Mouse (Mus musculus) limb, embryonic 12.5 days (tissue): ENCODE measurements at regions not wholly inside any gene's neighbourhood (a gene's known extent, or its start where the extent isn't known, plus 50 kb on each side); places are given as distances from the start of the nearest gene placed in this dataset. TPM values are rescaled to one million over a fixed set of nuclear protein-coding genes. Genes with fewer than 3 reads are reported as not detected.
"Not testable (repeated sequence)": the region's sequence is repeated elsewhere in the genome, so short reads cannot be mapped to it uniquely, and the experiment has no call there.

Source experiments
- ATAC-seq: fragments of 200-750 bp; cut with Nextera tagmentation; 2 replicates; pipeline ENCODE4 v1.8.0; 2017; ENCODE audit warnings: low read depth, moderate TSS enrichment; ENCODE audit not compliant: insufficient number of reproducible peaks, insufficient read depth, low FRiP score, low TSS enrichment
- H3K27ac ChIP-seq: fragments of 300-500 bp; sonication (generic); 2 replicates; pipeline ENCODE4 v1.5.1; 2016; ENCODE audit warnings: mild to moderate bottlenecking, moderate library complexity
- H3K27me3 ChIP-seq: fragments of 300-500 bp; sonication (generic); 2 replicates; pipeline ENCODE4 v1.6.1; 2016; ENCODE audit warnings: mild to moderate bottlenecking, moderate library complexity
- H3K36me3 ChIP-seq: fragments of 300-500 bp; sonication (generic); 2 replicates; pipeline ENCODE4 v1.6.1; 2016; ENCODE audit warnings: mild to moderate bottlenecking, moderate library complexity
- H3K4me1 ChIP-seq: fragments of 300-500 bp; sonication (generic); replicated peaks from 2 replicates; pipeline ENCODE4 v1.6.1; 2016
- H3K4me2 ChIP-seq: fragments of 300-500 bp; sonication (generic); 2 replicates; pipeline ENCODE4 v1.6.1; 2016; ENCODE audit warnings: mild to moderate bottlenecking, moderate library complexity
- H3K4me3 ChIP-seq: fragments of 300-500 bp; sonication (generic); replicated peaks from 2 replicates; pipeline ENCODE4 v1.5.1; 2016; ENCODE audit warnings: mild to moderate bottlenecking
- H3K9ac ChIP-seq: fragments of 300-500 bp; sonication (generic); replicated peaks from 2 replicates; pipeline ENCODE4 v1.6.1; 2016; ENCODE audit warnings: mild to moderate bottlenecking, moderate library complexity
- H3K9me3 ChIP-seq: fragments of 300-500 bp; sonication (generic); 2 replicates; pipeline ENCODE4 v1.6.1; 2016; ENCODE audit warnings: mild to moderate bottlenecking, moderate library complexity
- WGBS: fragments of 180-500 bp; shearing (Covaris S2); methylation state at CpG from one replicate; pipeline ENCODE4 v1.1.7; 2016; 5-methylcytosine and 5-hydroxymethylcytosine counted together
- microRNA-seq: library from miRNA; unstranded; fragments of <30 nt; microRNA quantifications from one replicate; pipeline ENCODE4, GENCODE M21; 2017

- H3K27ac ChIP-seq, H3K36me3 ChIP-seq, H3K4me2 ChIP-seq, H3K9me3 ChIP-seq, H3K4me1 ChIP-seq, H3K27me3 ChIP-seq, H3K4me3 ChIP-seq, ATAC-seq, H3K9ac ChIP-seq: not testable (repeated sequence)
- 92% methylated on average over 7 of the region's 7 CpGs for WGBS
These were observed 93.4 kb upstream of the Meox2 start for GRCm38 (mm10) chr12:37014945-37015344.

- no peaks in the 10 kb centered on the region for H3K36me3 ChIP-seq
- H3K9me3 ChIP-seq, result no peaks in the 10 kb centered on the region
- H3K4me2 ChIP-seq, result no peak overlapping the region
- no peaks in the 10 kb centered on the region for H3K27me3 ChIP-seq
- H3K4me1 ChIP-seq, result 0 out of 2 replicates have a peak, but pooled peaks cover 9% of the 10 kb centered on the region
- H3K9ac ChIP-seq, result no peak overlapping the region
- peak; percentile 66; the same call in 1 of the 2 replicates for ATAC-seq
- 58% methylated on average over 4 of the region's 4 CpGs for WGBS
- no peak overlapping the region for H3K4me3 ChIP-seq
- no peak overlapping the region for H3K27ac ChIP-seq
These were observed 92.7 kb upstream of the Meox2 start for GRCm38 (mm10) chr12:37015474-37016248.

- H3K27me3 ChIP-seq, result no peaks in the 10 kb centered on the region
- no peak overlapping the region for H3K9ac ChIP-seq
- no peaks in the 10 kb centered on the region for H3K9me3 ChIP-seq
- 69% methylated on average over 3 of the region's 3 CpGs for WGBS
- no peak overlapping the region for H3K4me2 ChIP-seq
- H3K4me3 ChIP-seq, result no peak overlapping the region
- H3K4me1 ChIP-seq, result no peaks in the 10 kb centered on the region
- H3K27ac ChIP-seq, result no peak overlapping the region
- no peak for ATAC-seq
- no peaks in the 10 kb centered on the region for H3K36me3 ChIP-seq
These were observed 61.1 kb upstream of the Meox2 start for GRCm38 (mm10) chr12:37047191-37047590.

GRCm38 (mm10) chr12:37050596-37050995 is 57.7 kb upstream of the Meox2 start:
- no peaks in the 10 kb centered on the region for H3K9me3 ChIP-seq
- WGBS, result 39% methylated on average over 1 of the region's 1 CpGs
- no peaks in the 10 kb centered on the region for H3K36me3 ChIP-seq
- no peak for ATAC-seq
- no peak overlapping the region for H3K4me3 ChIP-seq
- no peak overlapping the region for H3K9ac ChIP-seq
- no peak overlapping the region for H3K27ac ChIP-seq
- H3K4me1 ChIP-seq, result no peaks in the 10 kb centered on the region
- H3K4me2 ChIP-seq, result no peak overlapping the region
- H3K27me3 ChIP-seq, result no peaks in the 10 kb centered on the region

GRCm38 (mm10) chr12:37057411-37057810 is 50.9 kb upstream of the Meox2 start:
- Histone ChIP-seq H3K27me3 (no peaks in the 10 kb centered on the region), H3K9me3 (no peaks in the 10 kb centered on the region)

More at GRCm38 (mm10) chr12:37057411-37057810, 50.9 kb upstream of the Meox2 start:
- Histone ChIP-seq H3K27ac (no peak overlapping the region), H3K9ac (no peak overlapping the region), H3K4me1 (no peaks in the 10 kb centered on the region), H3K36me3 (no peaks in the 10 kb centered on the region), H3K4me3 (no peak overlapping the region), H3K4me2 (no peak overlapping the region)
- no peak for ATAC-seq
- WGBS, result 51% methylated on average over 3 of the region's 3 CpGs

Small RNA genes lying in the stretch of these regions (microRNA-seq; reads per million reads assigned to microRNA genes)
- gene Gm44326 (not detected), gene Mir5099 (172 reads per million, percentile 59 among the genes with 10 or more reads in this experiment)
